Mouse (Mus musculus): ENCODE measurements around the gene Setd1a. TPM values are rescaled to one million over a fixed set of nuclear protein-coding genes. Genes with fewer than 3 reads are reported as not detected.

Gene Setd1a
- polyA plus RNA-seq, 2 experiments: 5.7 to 10.5 TPM

- Histone ChIP-seq H3K27ac (peak overlapping the region; percentile 78), H3K36me3 (replicated peaks; ENCODE audit: control insufficient read depth, insufficient read depth, low read depth) (no peaks in the 10 kb centered on the region), H3K4me1 (replicated peaks; ENCODE audit: control insufficient read depth in 2 of 2, insufficient read depth in 2 of 2, low read length in 1 of 2) (peaks cover 0 to 7% of the 10 kb centered on the region in 2 experiments; a peak in 3 of 4 replicates), H3K9me3 (ENCODE audit: control insufficient read depth, low read length) (no peaks in the 10 kb centered on the region), H3K4me3 (ENCODE audit: insufficient read depth in 1 of 2, low read depth in 2 of 2, low read length in 2 of 2) (peak overlapping the region; percentile 75 to 87), H3K4me2 (ENCODE audit: low read depth) (peak overlapping the region; percentile 92), H3K9ac (replicated peaks) (peak overlapping the region; percentile 83), H3K27me3 (ENCODE audit: control insufficient read depth, insufficient read depth, low read length) (no peaks in the 10 kb centered on the region)
- DNase-seq (ENCODE audit: low read depth in 3 of 3, low spot score in 3 of 3) (peak; percentile 79 to 89 (median 85)), ATAC-seq (ENCODE audit: insufficient read depth) (peak; percentile 80)
- TF ChIP-seq CTCF (IDR thresholded peaks at IDR 0.05; ENCODE audit: low read depth) (no peak), EP300 (IDR thresholded peaks at IDR 0.05; ENCODE audit: low read depth) (no peak)
- under 1% methylated on average over 19 of the region's 19 CpGs for WGBS (ENCODE audit: insufficient replicate concordance)
Observed at GRCm38 (mm10) chr7:127745251-127745651, 31.2 kb upstream of the Setd1a start.

DNA sequence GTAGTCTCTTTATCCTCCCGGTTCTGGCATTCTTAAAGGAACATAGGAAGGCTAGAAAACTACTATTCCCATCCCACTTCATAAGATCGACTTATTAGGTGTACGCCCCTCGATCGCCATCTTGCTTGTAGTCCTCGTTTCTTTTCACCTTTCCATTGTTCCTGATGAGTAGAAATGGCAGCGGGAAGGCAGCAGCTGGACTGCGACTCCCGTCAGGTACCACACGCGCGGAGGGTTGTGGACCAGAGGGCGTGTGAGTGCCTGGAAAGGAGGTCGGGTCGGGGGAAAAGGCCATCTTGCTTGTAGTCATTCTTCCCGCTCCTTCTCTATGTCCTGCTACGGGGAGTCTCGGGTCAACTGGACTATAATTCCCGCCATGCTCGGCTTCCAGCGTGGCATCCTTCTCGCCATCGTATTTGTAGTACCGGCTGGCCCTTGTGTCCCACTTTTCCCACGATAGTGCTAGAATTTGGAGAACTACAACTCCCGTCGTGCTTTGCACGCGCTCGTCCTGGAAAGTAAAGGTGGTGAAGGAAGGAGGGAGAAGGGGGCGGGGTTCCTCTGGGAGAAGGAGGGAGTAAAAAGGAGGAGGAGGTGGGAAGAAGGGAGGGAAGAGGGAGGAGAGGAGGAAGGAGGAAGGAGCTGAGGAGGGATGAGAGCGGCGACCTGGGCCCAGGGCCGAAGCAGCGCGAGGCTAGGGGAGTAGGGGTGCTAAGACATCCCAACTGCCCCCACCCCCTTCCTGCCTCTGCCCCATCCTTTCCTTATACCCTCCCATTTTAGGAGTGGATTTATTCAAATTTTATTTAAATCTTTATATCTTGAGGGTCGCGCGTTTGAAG, 30.6 kb upstream of the Setd1a start:
- TF ChIP-seq EP300 (IDR thresholded peaks at IDR 0.05; ENCODE audit: low read depth) (no peak), CTCF (IDR thresholded peaks at IDR 0.05; ENCODE audit: low read depth) (no peak)
- peak overlapping the region; percentile 83 for H3K9ac ChIP-seq (replicated peaks)
- ATAC-seq (ENCODE audit: insufficient read depth) (peak; percentile 73), DNase-seq (ENCODE audit: low read depth in 3 of 3, low spot score in 3 of 3) (peak; percentile 61 to 76 (median 72))
- peaks cover 0 to 7% of the 10 kb centered on the region in 2 experiments; a peak in 3 of 4 replicates for H3K4me1 ChIP-seq (replicated peaks; ENCODE audit: control insufficient read depth in 2 of 2, insufficient read depth in 2 of 2, low read length in 1 of 2)
- peak overlapping the region; percentile 78 for H3K27ac ChIP-seq
- H3K4me3 ChIP-seq (ENCODE audit: insufficient read depth in 1 of 2, low read depth in 2 of 2, low read length in 2 of 2): peak overlapping the region; percentile 75 to 87
- under 1% methylated on average over 39 of the region's 39 CpGs for WGBS (ENCODE audit: insufficient replicate concordance)
- H3K9me3 ChIP-seq (ENCODE audit: control insufficient read depth, low read length): no peaks in the 10 kb centered on the region
- H3K27me3 ChIP-seq (ENCODE audit: control insufficient read depth, insufficient read depth, low read length): no peaks in the 10 kb centered on the region
- peak overlapping the region; percentile 92 for H3K4me2 ChIP-seq (ENCODE audit: low read depth)
- H3K36me3 ChIP-seq (replicated peaks; ENCODE audit: control insufficient read depth, insufficient read depth, low read depth): no peaks in the 10 kb centered on the region

- TF ChIP-seq EP300 (IDR thresholded peaks at IDR 0.05; ENCODE audit: low read depth) (no peak), CTCF (IDR thresholded peaks at IDR 0.05; ENCODE audit: low read depth) (no peak)
- Histone ChIP-seq H3K4me2 (ENCODE audit: low read depth) (peak overlapping the region; percentile 92), H3K27ac (no peak overlapping the region), H3K4me1 (replicated peaks; ENCODE audit: control insufficient read depth in 2 of 2, insufficient read depth in 2 of 2, low read length in 1 of 2) (peaks cover 0 to 7% of the 10 kb centered on the region in 2 experiments; a peak in 3 of 4 replicates), H3K9me3 (ENCODE audit: control insufficient read depth, low read length) (no peaks in the 10 kb centered on the region), H3K36me3 (replicated peaks; ENCODE audit: control insufficient read depth, insufficient read depth, low read depth) (no peaks in the 10 kb centered on the region), H3K9ac (replicated peaks) (peak overlapping the region; percentile 47), H3K4me3 (ENCODE audit: insufficient read depth in 1 of 2, low read depth in 2 of 2, low read length in 2 of 2) (peak overlapping the region; percentile 75 to 87), H3K27me3 (ENCODE audit: control insufficient read depth, insufficient read depth, low read length) (no peaks in the 10 kb centered on the region)
- ATAC-seq (ENCODE audit: insufficient read depth) (no peak), DNase-seq (ENCODE audit: low read depth in 3 of 3, low spot score in 3 of 3) (no peak)
- WGBS (ENCODE audit: insufficient replicate concordance): 2% methylated on average over 42 of the region's 62 CpGs
Observed at GRCm38 (mm10) chr7:127746494-127747491, 29.7 kb upstream of the Setd1a start.

- ATAC-seq (ENCODE audit: insufficient read depth): no peak
Observed at GRCm38 (mm10) chr7:127747559-127748234, 28.8 kb upstream of the Setd1a start.

More at GRCm38 (mm10) chr7:127747559-127748234, 28.8 kb upstream of the Setd1a start:
- 77% methylated on average over 6 of the region's 6 CpGs for WGBS (ENCODE audit: insufficient replicate concordance)
- Histone ChIP-seq H3K27ac (no peak overlapping the region), H3K36me3 (replicated peaks; ENCODE audit: control insufficient read depth, insufficient read depth, low read depth) (no peaks in the 10 kb centered on the region; the same call in 1 of the 2 replicates), H3K9ac (replicated peaks) (no peak overlapping the region), H3K27me3 (ENCODE audit: control insufficient read depth, insufficient read depth, low read length) (no peaks in the 10 kb centered on the region), H3K4me2 (ENCODE audit: low read depth) (peak overlapping the region; percentile 92), H3K4me1 (replicated peaks; ENCODE audit: control insufficient read depth in 2 of 2, insufficient read depth in 2 of 2, low read length in 1 of 2) (peaks cover 0 to 7% of the 10 kb centered on the region in 2 experiments; a peak in 3 of 4 replicates), H3K4me3 (ENCODE audit: insufficient read depth in 1 of 2, low read depth in 2 of 2, low read length in 2 of 2) (0 out of 4 replicates have a peak overlapping the region, but pooled peaks of 1 of the 2 experiments have one; percentile 75), H3K9me3 (ENCODE audit: control insufficient read depth, low read length) (no peaks in the 10 kb centered on the region)
- DNase-seq (ENCODE audit: low read depth in 3 of 3, low spot score in 3 of 3): no peak
- TF ChIP-seq CTCF (IDR thresholded peaks at IDR 0.05; ENCODE audit: low read depth) (no peak), EP300 (IDR thresholded peaks at IDR 0.05; ENCODE audit: low read depth) (no peak)
